Mouse (Mus musculus) thymus, postnatal 36 days (tissue): Measurements from ENCODE around the gene Pgd.
A peak's percentile ranks its signal among the peaks of the same experiment; 100 is the strongest.

ENCODE experiments used
- DNase-seq, 2 experiments: peaks; one replicate each; pipeline ENCODE4 v3.0.0; 2022; ENCODE audit warnings: mixed read lengths in 2 of 2

Gene Pgd

GRCm38 (mm10) chr4:149166957-149167611 lies 513 bp upstream of the Pgd start:
- DNase-seq = peak; percentile 61 to 63

- no peak for DNase-seq
Observed at GRCm38 (mm10) chr4:149164150-149164549, 2.4 kb downstream of the Pgd start.

GRCm38 (mm10) chr4:149163196-149163595 lies 3.4 kb downstream of the Pgd start:
- DNase-seq = no peak

GRCm38 (mm10) chr4:149161166-149161565 lies 5.4 kb downstream of the Pgd start:
- DNase-seq = no peak

- DNase-seq = no peak
Observed at GRCm38 (mm10) chr4:149159891-149160290, 6.7 kb downstream of the Pgd start.

GRCm38 (mm10) chr4:149159203-149159602 lies 7.4 kb downstream of the Pgd start:
- no peak for DNase-seq

GRCm38 (mm10) chr4:149157415-149157973 lies 9.1 kb downstream of the Pgd start:
- DNase-seq = no peak

GRCm38 (mm10) chr4:149155711-149156110 lies 10.9 kb downstream of the Pgd start:
- no peak for DNase-seq

- DNase-seq = no peak
Observed at GRCm38 (mm10) chr4:149154859-149155258, 11.7 kb downstream of the Pgd start.

GRCm38 (mm10) chr4:149150721-149151120 lies 15.8 kb downstream of the Pgd start:
- no peak for DNase-seq

- DNase-seq = no peak
Observed at GRCm38 (mm10) chr4:149150256-149150655, 16.3 kb downstream of the Pgd start.

GRCm38 (mm10) chr4:149149611-149150010 lies 17.0 kb downstream of the Pgd start:
- DNase-seq = no peak

GRCm38 (mm10) chr4:149149196-149149595 lies 17.4 kb downstream of the Pgd start:
- no peak for DNase-seq

GRCm38 (mm10) chr4:149148084-149148483 lies 18.5 kb downstream of the Pgd start:
- DNase-seq = no peak

GRCm38 (mm10) chr4:149147528-149147927 lies 19.0 kb downstream of the Pgd start:
- no peak for DNase-seq

- no peak for DNase-seq
Observed at GRCm38 (mm10) chr4:149145151-149145550, 21.4 kb downstream of the Pgd start.

- peak; percentile 71 to 73 for DNase-seq
Observed at GRCm38 (mm10) chr4:149144459-149144858, 22.1 kb downstream of the Pgd start.

- DNase-seq = no peak
Observed at GRCm38 (mm10) chr4:149143594-149143993, 23.0 kb downstream of the Pgd start.

- no peak for DNase-seq
Observed at GRCm38 (mm10) chr4:149138515-149138914, 28.1 kb downstream of the Pgd start.

- DNase-seq = peak; percentile 87 to 89
Observed at GRCm38 (mm10) chr4:149136982-149137770, 29.4 kb downstream of the Pgd start, which contains the start of gene Cenps. Gene Cenps, minus strand, starts transcription at chr4:149137629.

- DNase-seq = no peak
Observed at GRCm38 (mm10) chr4:149136116-149136850, 30.3 kb downstream of the Pgd start.

GRCm38 (mm10) chr4:149133395-149133794 lies 33.2 kb downstream of the Pgd start:
- DNase-seq = no peak
